Mouse (Mus musculus): ENCODE results near the gene Cdc14b. TPM values are rescaled to one million over a fixed set of nuclear protein-coding genes. Genes with fewer than 3 reads are reported as not detected.

Gene Cdc14b
- polyA plus RNA-seq, 1 experiment from 2014 or later: 29.6 TPM

DNA sequence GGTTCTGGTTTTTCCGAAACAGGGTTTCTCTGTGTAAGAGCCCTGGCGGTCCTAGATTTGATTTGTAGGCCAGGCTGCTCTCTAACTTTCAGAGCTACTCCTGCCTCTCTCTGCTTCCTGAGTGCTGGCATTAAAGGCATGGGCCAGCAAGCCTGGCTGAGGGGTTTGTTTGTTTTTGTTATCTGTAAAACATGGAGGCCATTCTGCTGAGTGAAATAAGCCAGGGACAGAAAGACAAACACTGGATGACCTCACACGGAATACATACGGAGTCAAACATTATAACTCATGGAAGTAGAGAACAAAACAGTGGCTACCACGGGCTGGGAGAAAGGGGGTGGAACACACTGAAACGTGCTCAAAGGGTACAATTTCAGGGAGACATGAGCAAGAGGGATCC, 35.5 kb upstream of the Cdc14b start:
- 77% methylated on average over 6 of the region's 6 CpGs for WGBS
- ATAC-seq (ENCODE audit: insufficient number of reproducible peaks, insufficient read depth, low FRiP score, low TSS enrichment, low read depth): no peak
- Histone ChIP-seq H3K27me3 (no peaks in the 10 kb centered on the region), H3K9ac (replicated peaks) (no peak overlapping the region), H3K4me1 (replicated peaks) (peaks cover 10% of the 10 kb centered on the region), H3K27ac (no peak overlapping the region), H3K9me3 (no peaks in the 10 kb centered on the region), H3K4me3 (replicated peaks) (no peak overlapping the region), H3K36me3 (peaks cover 15% of the 10 kb centered on the region), H3K4me2 (peak overlapping the region; percentile 63; the same call in 1 of the 2 replicates)

DNA sequence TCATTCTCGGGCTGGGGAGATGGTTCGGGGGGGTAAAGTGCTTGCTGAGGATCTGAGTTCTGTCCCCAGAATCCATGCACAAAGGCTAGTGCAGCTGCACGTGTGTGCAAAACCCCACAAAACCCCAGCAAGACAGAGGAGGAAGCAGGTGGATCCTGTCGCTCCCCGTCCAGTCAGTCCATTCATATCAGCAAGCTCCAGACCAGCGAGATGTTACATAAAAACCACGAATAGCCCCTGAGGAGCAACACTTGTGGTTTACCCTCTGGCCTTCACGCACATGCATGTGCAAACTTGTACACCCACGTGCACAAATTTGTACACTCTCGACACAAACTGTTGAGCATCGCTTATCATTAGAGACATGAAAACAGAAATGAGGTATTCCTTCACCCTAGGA, 34.8 kb upstream of the Cdc14b start:
- no peak overlapping the region for H3K9ac ChIP-seq (replicated peaks)
- peaks cover 15% of the 10 kb centered on the region for H3K36me3 ChIP-seq
- no peak for ATAC-seq (ENCODE audit: insufficient number of reproducible peaks, insufficient read depth, low FRiP score, low TSS enrichment, low read depth)
- H3K4me2 ChIP-seq: no peak overlapping the region
- no peaks in the 10 kb centered on the region for H3K9me3 ChIP-seq
- no peaks in the 10 kb centered on the region for H3K27me3 ChIP-seq
- no peak overlapping the region for H3K4me3 ChIP-seq (replicated peaks)
- H3K4me1 ChIP-seq (replicated peaks): peaks cover 10% of the 10 kb centered on the region
- 88% methylated on average over 11 of the region's 11 CpGs for WGBS
- H3K27ac ChIP-seq: no peak overlapping the region

DNA sequence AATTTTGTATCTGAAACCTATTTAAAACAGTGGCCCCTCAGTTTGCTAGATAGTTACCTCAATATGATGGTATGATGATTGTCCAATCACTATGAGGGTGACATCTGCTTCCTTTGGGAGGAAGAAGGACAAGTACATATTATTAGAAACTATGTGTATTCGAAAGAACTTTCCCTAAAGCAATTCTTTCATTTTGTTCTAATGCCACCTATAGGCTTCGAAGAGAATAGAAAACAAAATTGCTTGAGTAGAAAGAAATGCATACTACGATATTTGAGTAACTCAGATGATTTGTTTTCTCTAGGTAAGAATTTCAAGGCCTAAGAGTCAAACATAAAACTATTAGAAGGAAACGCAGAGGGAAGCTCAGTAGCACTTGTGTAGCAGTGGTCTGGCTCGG, 33.9 kb upstream of the Cdc14b start:
- no peaks in the 10 kb centered on the region for H3K27me3 ChIP-seq
- no peak overlapping the region for H3K4me3 ChIP-seq (replicated peaks)
- WGBS: 76% methylated on average over 5 of the region's 5 CpGs
- no peak for ATAC-seq (ENCODE audit: insufficient number of reproducible peaks, insufficient read depth, low FRiP score, low TSS enrichment, low read depth)
- peaks cover 10% of the 10 kb centered on the region for H3K4me1 ChIP-seq (replicated peaks)
- peaks cover 21% of the 10 kb centered on the region for H3K36me3 ChIP-seq
- no peaks in the 10 kb centered on the region for H3K9me3 ChIP-seq
- no peak overlapping the region for H3K27ac ChIP-seq
- H3K9ac ChIP-seq (replicated peaks): no peak overlapping the region
- H3K4me2 ChIP-seq: no peak overlapping the region

DNA sequence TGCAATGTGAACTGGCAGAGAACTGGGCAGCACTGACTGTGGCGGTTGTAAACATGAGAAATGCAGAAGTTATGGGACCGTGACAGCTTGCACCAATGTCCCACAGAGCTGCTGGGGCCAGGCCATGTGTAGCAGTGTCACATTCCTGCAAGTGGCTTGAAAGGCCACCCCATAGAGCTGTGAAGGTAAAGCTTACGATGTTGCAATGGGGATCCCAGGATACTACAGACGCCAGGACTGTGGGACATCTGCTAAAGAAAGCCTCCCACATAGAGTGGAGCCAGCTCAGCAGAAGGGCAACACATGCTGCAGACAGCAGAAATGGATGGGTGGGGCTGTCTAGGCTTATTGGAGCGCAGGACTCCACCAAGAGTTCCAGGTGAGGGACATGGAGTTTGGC, 32.4 kb upstream of the Cdc14b start:
- no peak overlapping the region for H3K4me2 ChIP-seq
- peaks cover 25% of the 10 kb centered on the region for H3K36me3 ChIP-seq
- no peak for ATAC-seq (ENCODE audit: insufficient number of reproducible peaks, insufficient read depth, low FRiP score, low TSS enrichment, low read depth)
- H3K4me1 ChIP-seq (replicated peaks): peaks cover 7% of the 10 kb centered on the region
- H3K27me3 ChIP-seq: no peaks in the 10 kb centered on the region
- H3K9me3 ChIP-seq: no peaks in the 10 kb centered on the region
- H3K4me3 ChIP-seq (replicated peaks): no peak overlapping the region
- no peak overlapping the region for H3K9ac ChIP-seq (replicated peaks)
- H3K27ac ChIP-seq: no peak overlapping the region
- WGBS: 79% methylated on average over 5 of the region's 5 CpGs

DNA sequence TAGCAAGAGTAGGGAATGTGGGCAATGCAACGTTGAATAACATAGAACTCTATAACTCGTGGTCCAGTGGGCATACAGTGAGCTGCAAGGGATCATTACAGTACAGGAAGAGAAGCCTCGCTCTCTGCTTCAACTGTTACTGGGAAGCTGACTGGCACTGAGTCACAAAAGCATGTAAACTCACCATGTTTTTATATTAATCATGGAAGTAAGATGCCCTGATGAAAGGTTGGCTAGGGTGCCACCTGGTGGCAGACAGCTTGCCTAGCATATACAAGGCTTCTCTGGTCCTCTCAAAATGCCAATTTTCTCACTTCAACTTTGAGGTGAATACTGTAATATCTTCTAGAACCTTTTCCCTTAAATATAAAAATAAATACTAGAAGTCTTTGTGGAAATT, 31.0 kb upstream of the Cdc14b start:
- Histone ChIP-seq H3K4me2 (no peak overlapping the region), H3K36me3 (peaks cover 27% of the 10 kb centered on the region), H3K27me3 (no peaks in the 10 kb centered on the region), H3K9ac (replicated peaks) (no peak overlapping the region), H3K4me3 (replicated peaks) (no peak overlapping the region), H3K4me1 (replicated peaks) (peaks cover under 1% of the 10 kb centered on the region; the same call in 1 of the 2 replicates), H3K27ac (no peak overlapping the region), H3K9me3 (no peaks in the 10 kb centered on the region)
- WGBS: 72% methylated on average over 3 of the region's 3 CpGs
- ATAC-seq (ENCODE audit: insufficient number of reproducible peaks, insufficient read depth, low FRiP score, low TSS enrichment, low read depth): no peak

DNA sequence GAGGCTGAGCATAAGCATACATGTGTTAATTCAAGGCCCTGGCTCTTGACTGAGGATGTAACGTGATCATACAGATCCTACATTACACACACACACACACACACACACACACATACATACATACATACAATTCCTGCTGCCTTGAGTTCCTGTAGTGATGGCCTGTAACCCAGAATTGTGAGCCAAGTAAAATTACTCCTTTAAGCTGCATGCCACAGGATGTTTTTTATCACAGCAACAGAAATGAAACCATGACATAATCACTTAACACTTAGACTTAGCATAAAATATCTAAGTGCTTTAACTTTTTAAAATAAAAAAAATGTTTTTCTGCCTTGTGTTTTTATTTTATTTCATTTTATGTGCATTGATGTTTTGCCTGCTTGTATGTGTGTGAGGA, 24.0 kb upstream of the Cdc14b start:
- ATAC-seq (ENCODE audit: insufficient number of reproducible peaks, insufficient read depth, low FRiP score, low TSS enrichment, low read depth): no peak
- Histone ChIP-seq H3K27me3 (no peaks in the 10 kb centered on the region), H3K27ac (no peak overlapping the region), H3K36me3 (peaks cover 34% of the 10 kb centered on the region), H3K4me2 (no peak overlapping the region), H3K4me3 (replicated peaks) (no peak overlapping the region), H3K9me3 (no peaks in the 10 kb centered on the region), H3K9ac (replicated peaks) (no peak overlapping the region), H3K4me1 (replicated peaks) (no peaks in the 10 kb centered on the region)
- WGBS: 82% methylated on average over 1 of the region's 1 CpGs

DNA sequence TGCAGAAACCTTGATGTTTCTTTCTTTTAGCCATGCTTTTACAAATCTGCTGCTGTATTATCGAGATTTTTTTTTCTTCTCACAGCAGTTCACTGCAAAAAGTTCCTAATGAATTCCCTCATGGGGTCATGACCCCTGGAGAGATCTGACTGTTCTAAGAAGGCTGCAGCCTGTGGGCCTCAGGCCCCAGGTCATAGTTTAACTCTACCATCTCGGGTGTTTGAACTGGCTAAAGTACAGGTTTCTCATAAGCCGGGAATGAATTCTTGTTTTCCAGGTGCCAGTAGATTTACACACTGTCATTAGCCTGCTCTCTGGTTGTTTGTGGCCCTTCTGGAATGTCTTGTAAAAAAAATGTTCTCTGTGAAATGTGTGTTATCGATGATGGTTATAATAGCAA, 11.7 kb upstream of the Cdc14b start:
- no peak overlapping the region for H3K27ac ChIP-seq
- H3K4me3 ChIP-seq (replicated peaks): no peak overlapping the region
- H3K36me3 ChIP-seq: peaks cover 15% of the 10 kb centered on the region; the same call in 1 of the 2 replicates
- peaks cover 7% of the 10 kb centered on the region; the same call in 1 of the 2 replicates for H3K9me3 ChIP-seq
- ATAC-seq (ENCODE audit: insufficient number of reproducible peaks, insufficient read depth, low FRiP score, low TSS enrichment, low read depth): no peak
- WGBS: 16% methylated on average over 4 of the region's 4 CpGs
- H3K4me2 ChIP-seq: no peak overlapping the region
- H3K4me1 ChIP-seq (replicated peaks): peaks cover 12% of the 10 kb centered on the region
- H3K27me3 ChIP-seq: no peaks in the 10 kb centered on the region
- H3K9ac ChIP-seq (replicated peaks): no peak overlapping the region

DNA sequence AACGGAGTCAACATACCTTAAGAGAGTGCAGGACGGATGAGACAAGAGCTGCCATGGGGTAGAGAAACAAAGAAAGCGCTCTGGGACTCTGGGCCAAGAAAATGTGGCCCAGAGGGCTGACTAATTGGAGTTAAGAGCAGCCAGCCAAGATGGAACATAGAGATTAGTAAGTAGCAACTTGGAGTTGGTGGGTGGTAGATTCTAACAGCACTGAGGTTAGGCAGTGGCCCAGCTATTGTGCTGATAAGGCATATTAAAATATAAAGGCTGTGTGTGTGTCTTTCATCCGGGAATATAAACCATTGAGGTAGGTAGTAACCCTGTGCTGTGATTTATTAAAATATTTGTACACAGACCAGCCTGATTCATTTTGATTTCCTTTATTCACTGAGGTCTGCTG, 11.2 kb upstream of the Cdc14b start:
- 65% methylated on average over 4 of the region's 4 CpGs for WGBS

DNA sequence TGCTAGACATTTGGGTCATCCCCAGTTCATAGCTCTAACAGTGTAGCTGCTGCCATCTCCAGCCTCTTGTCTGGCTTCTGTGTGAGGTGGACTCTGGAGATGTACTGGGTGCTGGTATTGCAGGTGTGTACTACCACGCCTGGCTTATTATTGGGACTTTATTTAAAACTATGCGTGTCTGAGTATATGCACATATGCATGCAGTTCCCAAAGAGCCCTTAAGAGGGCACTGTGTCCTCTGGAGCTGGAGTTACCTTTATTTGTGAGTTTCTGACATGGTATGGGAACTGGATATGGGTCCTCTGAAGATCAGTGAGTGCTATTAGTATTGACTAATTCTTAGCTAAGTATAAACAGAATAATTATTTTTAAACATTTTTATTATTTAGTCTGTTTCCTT, 9.6 kb upstream of the Cdc14b start:
- Histone ChIP-seq H3K4me2 (no peak overlapping the region), H3K27ac (no peak overlapping the region), H3K36me3 (0 out of 2 replicates have a peak, but pooled peaks cover 4% of the 10 kb centered on the region), H3K9me3 (peaks cover 7% of the 10 kb centered on the region; the same call in 1 of the 2 replicates), H3K9ac (replicated peaks) (no peak overlapping the region), H3K4me1 (replicated peaks) (peaks cover 12% of the 10 kb centered on the region), H3K27me3 (no peaks in the 10 kb centered on the region), H3K4me3 (replicated peaks) (no peak overlapping the region)
- WGBS: 97% methylated on average over 2 of the region's 2 CpGs
- ATAC-seq (ENCODE audit: insufficient number of reproducible peaks, insufficient read depth, low FRiP score, low TSS enrichment, low read depth): no peak

More for the DNA sequence above, 11.2 kb upstream of the Cdc14b start:
- Histone ChIP-seq H3K27me3 (no peaks in the 10 kb centered on the region), H3K27ac (no peak overlapping the region), H3K4me2 (no peak overlapping the region), H3K4me1 (replicated peaks) (peaks cover 12% of the 10 kb centered on the region), H3K9me3 (peaks cover 7% of the 10 kb centered on the region; the same call in 1 of the 2 replicates), H3K36me3 (peaks cover 12% of the 10 kb centered on the region; the same call in 1 of the 2 replicates), H3K9ac (replicated peaks) (no peak overlapping the region), H3K4me3 (replicated peaks) (no peak overlapping the region)
- ATAC-seq (ENCODE audit: insufficient number of reproducible peaks, insufficient read depth, low FRiP score, low TSS enrichment, low read depth): no peak

DNA sequence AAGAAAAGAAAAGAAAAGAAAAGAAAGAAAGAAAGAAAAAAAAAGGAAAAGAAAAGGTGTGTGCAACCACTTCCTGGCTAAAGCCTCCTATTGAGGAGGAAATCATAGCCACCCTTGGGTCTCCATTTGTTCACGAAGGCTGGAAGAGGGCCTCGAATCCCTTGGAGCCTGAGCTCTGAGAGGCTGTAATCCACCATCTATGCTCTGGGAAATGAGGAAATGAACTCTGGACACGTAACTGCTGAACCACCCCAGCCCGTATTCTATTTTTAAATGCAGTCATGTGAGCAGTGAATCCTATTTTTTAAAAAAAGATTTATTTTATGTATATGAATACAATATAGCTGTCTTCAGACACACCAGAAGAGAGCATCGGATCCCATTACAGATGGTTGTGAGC, 5.8 kb upstream of the Cdc14b start:
- no peak overlapping the region for H3K4me2 ChIP-seq
- WGBS: 86% methylated on average over 5 of the region's 5 CpGs
- peaks cover 7% of the 10 kb centered on the region; the same call in 1 of the 2 replicates for H3K9me3 ChIP-seq
- H3K27me3 ChIP-seq: no peaks in the 10 kb centered on the region
- peaks cover under 1% of the 10 kb centered on the region; the same call in 1 of the 2 replicates for H3K4me1 ChIP-seq (replicated peaks)
- no peak for ATAC-seq (ENCODE audit: insufficient number of reproducible peaks, insufficient read depth, low FRiP score, low TSS enrichment, low read depth)
- no peak overlapping the region for H3K27ac ChIP-seq
- H3K9ac ChIP-seq (replicated peaks): no peak overlapping the region
- 0 out of 2 replicates have a peak, but pooled peaks cover 4% of the 10 kb centered on the region for H3K36me3 ChIP-seq
- H3K4me3 ChIP-seq (replicated peaks): no peak overlapping the region

DNA sequence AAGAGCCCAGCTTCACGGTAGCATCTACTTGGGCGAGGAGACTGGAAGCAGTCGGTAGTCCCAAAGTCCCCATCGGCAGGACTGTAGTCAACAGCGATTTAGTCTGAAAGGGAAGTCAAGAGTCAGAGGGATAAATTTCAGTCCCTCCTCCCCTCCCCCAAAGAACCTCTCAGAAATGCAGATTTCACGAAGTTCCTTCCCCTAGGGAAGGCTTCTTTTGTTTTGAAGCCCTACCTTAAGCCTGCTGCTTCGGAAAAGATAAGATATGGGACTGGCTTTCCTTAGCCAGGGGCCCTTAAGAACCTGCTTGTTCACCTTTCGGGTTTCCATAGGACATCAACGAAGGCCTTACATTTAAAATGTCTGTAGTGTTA, 651 bp upstream of the Cdc14b start:
- no peak overlapping the region for H3K27ac ChIP-seq
- peak overlapping the region; percentile 84; the same call in 1 of the 2 replicates for H3K9ac ChIP-seq (replicated peaks)
- H3K4me2 ChIP-seq: peak overlapping the region; percentile 99
- H3K9me3 ChIP-seq: no peaks in the 10 kb centered on the region
- ATAC-seq (ENCODE audit: insufficient number of reproducible peaks, insufficient read depth, low FRiP score, low TSS enrichment, low read depth): no peak
- no peaks in the 10 kb centered on the region; the same call in 1 of the 2 replicates for H3K36me3 ChIP-seq
- no peaks in the 10 kb centered on the region for H3K27me3 ChIP-seq
- peak overlapping the region; percentile 80 for H3K4me3 ChIP-seq (replicated peaks)
- WGBS: 19% methylated on average over 9 of the region's 9 CpGs
- peaks cover 7% of the 10 kb centered on the region for H3K4me1 ChIP-seq (replicated peaks)
